In genomic region chr7:117668226-117668625, GRCm38 (mm10) we compare ENCODE assay signal across 10 mouse cellular contexts.
"Had no signal": no experiment of that assay in that cellular context is flagged by ENCODE, and none has a peak within 500 bp of the region (broad histone marks: within the 10 kb centered on the region; RNA-seq: fewer than 3 reads in every experiment).

No protein-coding gene starts in this region.

- ATAC-seq: liver, embryonic 12.5 days; midbrain, embryonic 15.5 days had no signal

- DNase-seq: kidney, adult 9 months; kidney, postnatal 36 days; lung, embryonic 14.5 days; lung, postnatal 10 days; lung, postnatal 4 days; retina, postnatal 1 day; thymus, adult 2 months; thymus, postnatal 25 days had no signal
